Comparison of ENCODE assay signal across 25 mouse cellular contexts in genomic region chr3:138632086-138632485, GRCm38 (mm10).
DNase-seq lines count a peak whose midpoint lies in the region; ATAC-seq and TF ChIP-seq lines count a peak whose summit lies in the region.
"Had no signal": no experiment of that assay in that cellular context is flagged by ENCODE, and none has a peak within 500 bp of the region (broad histone marks: within the 10 kb centered on the region; RNA-seq: fewer than 3 reads in every experiment).

No protein-coding gene starts in this region.

- H3K27ac ChIP-seq in lung, postnatal 0 days (ENCODE audit: low read length) = no peak overlapping the region
- H3K27ac ChIP-seq: embryonic facial prominence, embryonic 10.5 days; embryonic facial prominence, embryonic 12.5 days; forebrain, embryonic 13.5 days; forebrain, embryonic 15.5 days had no signal

- H3K9ac ChIP-seq in lung, postnatal 0 days (replicated peaks; ENCODE audit: low read depth) = no peak overlapping the region
- H3K9ac ChIP-seq: embryonic facial prominence, embryonic 12.5 days; forebrain, embryonic 13.5 days; forebrain, embryonic 15.5 days; forebrain, postnatal 0 days had no signal

- H3K4me2 ChIP-seq in lung, postnatal 0 days (replicated peaks; ENCODE audit: low read depth, low read length) = no peak overlapping the region
- H3K4me2 ChIP-seq: embryonic facial prominence, embryonic 12.5 days; forebrain, embryonic 13.5 days; forebrain, embryonic 15.5 days had no signal

- peak; percentile 84 for ATAC-seq in common myeloid progenitor, adult 5-6 weeks (replicated peaks; ENCODE audit: low read depth, poor library complexity, severe bottlenecking)
- ATAC-seq in hematopoietic stem cell, adult 5-6 weeks (replicated peaks in 1 of 2; ENCODE audit: insufficient read depth in 1 of 2, low FRiP score in 2 of 2, low TSS enrichment in 1 of 2, low read depth in 1 of 2, poor library complexity in 2 of 2, severe bottlenecking in 2 of 2) = peak; percentile 51 to 69; a peak in 3 of 4 replicates
- ATAC-seq in lung, postnatal 0 days = no peak
- ATAC-seq: activated CD4-positive, CD25-positive, alpha-beta regulatory T cell, adult 4 months; CD4-positive, CD25-positive, alpha-beta regulatory T cell, adult 4 months; forebrain, embryonic 13.5 days; forebrain, embryonic 15.5 days; forebrain, postnatal 0 days; Patski had no signal

- H3K36me3 ChIP-seq in lung, postnatal 0 days (ENCODE audit: insufficient read depth, low read length) = no peaks in the 10 kb centered on the region
- H3K36me3 ChIP-seq: embryonic facial prominence, embryonic 10.5 days; embryonic facial prominence, embryonic 12.5 days; forebrain, embryonic 15.5 days; G1E had no signal

- TF ChIP-seq CTCF in lung, postnatal 0 days (IDR thresholded peaks at IDR 0.05) = no peak

- no peak for TF ChIP-seq EP300 in lung, postnatal 0 days (IDR thresholded peaks at IDR 0.05)

- no peaks in the 10 kb centered on the region for H3K27me3 ChIP-seq in lung, postnatal 0 days (replicated peaks; ENCODE audit: insufficient read depth, low read length)
- H3K27me3 ChIP-seq: CH12.LX; embryonic facial prominence, embryonic 12.5 days; forebrain, embryonic 13.5 days; forebrain, embryonic 15.5 days; Patski had no signal

- no peaks in the 10 kb centered on the region for H3K9me3 ChIP-seq in lung, postnatal 0 days (ENCODE audit: low read length)
- H3K9me3 ChIP-seq: embryonic facial prominence, embryonic 10.5 days; embryonic facial prominence, embryonic 12.5 days; forebrain, embryonic 13.5 days; forebrain, embryonic 15.5 days; G1E had no signal

- 46% methylated on average over 2 of the region's 2 CpGs for WGBS in lung, postnatal 0 days

- no peaks in the 10 kb centered on the region for H3K4me1 ChIP-seq in lung, postnatal 0 days (ENCODE audit: insufficient read depth, low read depth, low read length)
- H3K4me1 ChIP-seq: embryonic facial prominence, embryonic 10.5 days; embryonic facial prominence, embryonic 12.5 days; forebrain, embryonic 13.5 days; forebrain, embryonic 15.5 days had no signal

- no peak overlapping the region for H3K4me3 ChIP-seq in lung, postnatal 0 days (ENCODE audit: low read depth, low read length)
- H3K4me3 ChIP-seq: embryonic facial prominence, embryonic 10.5 days; embryonic facial prominence, embryonic 12.5 days; forebrain, embryonic 13.5 days; forebrain, embryonic 15.5 days had no signal

- peak; percentile 57 for DNase-seq in 416B (ENCODE audit: low read depth)
- no peak for DNase-seq in lung, postnatal 0 days (ENCODE audit: low spot score)
- DNase-seq in kidney, postnatal 25 days = no peak
- no peak for DNase-seq in cerebellum, adult 9-11 months
- DNase-seq: adrenal gland, adult 8-10 months; adrenal gland, postnatal 14 days; adrenal gland, postnatal 36 days; B cell, adult 2 months; cerebellum, adult 11-12 months; cerebellum, adult 2 months; cerebellum, adult 9-10 months; cerebellum, postnatal 14 days; cerebellum, postnatal 36 days; forebrain, postnatal 0 days had no signal
